Mouse (Mus musculus) neural tube, embryonic 12.5 days (tissue): ENCODE results near the gene Ogdhl. TPM values are rescaled to one million over a fixed set of nuclear protein-coding genes. Genes with fewer than 3 reads are reported as not detected.
"Not testable (repeated sequence)": the region's sequence is repeated elsewhere in the genome, so short reads cannot be mapped to it uniquely, and the experiment has no call there.

Source experiments
- ATAC-seq: fragments of 200-750 bp; cut with Nextera tagmentation; 2 replicates; pipeline ENCODE4 v1.8.0; 2017; ENCODE audit warnings: low read depth, mild to moderate bottlenecking, moderate TSS enrichment, moderate library complexity; ENCODE audit not compliant: low FRiP score
- H3K27ac ChIP-seq: fragments of 300-500 bp; sonication (generic); 2 replicates; pipeline ENCODE4 v1.5.1; 2016
- H3K27me3 ChIP-seq: fragments of 300-500 bp; sonication (generic); replicated peaks from 2 replicates; pipeline ENCODE4 v1.6.1; 2016; ENCODE audit warnings: mild to moderate bottlenecking
- H3K36me3 ChIP-seq: fragments of 300-500 bp; sonication (generic); 2 replicates; pipeline ENCODE4 v1.6.1; 2016; ENCODE audit warnings: mild to moderate bottlenecking
- H3K4me1 ChIP-seq: fragments of 300-500 bp; sonication (generic); 2 replicates; pipeline ENCODE4 v1.6.1; 2016
- H3K4me2 ChIP-seq: fragments of 300-500 bp; sonication (generic); replicated peaks from 2 replicates; pipeline ENCODE4 v1.6.1; 2016; ENCODE audit warnings: mild to moderate bottlenecking
- H3K4me3 ChIP-seq: fragments of 300-500 bp; sonication (generic); 2 replicates; pipeline ENCODE4 v1.5.1; 2016
- H3K9ac ChIP-seq: fragments of 300-500 bp; sonication (generic); 2 replicates; pipeline ENCODE4 v1.6.1; 2016; ENCODE audit warnings: mild to moderate bottlenecking
- H3K9me3 ChIP-seq: fragments of 300-500 bp; sonication (generic); 2 replicates; pipeline ENCODE4 v1.6.1; 2016; ENCODE audit warnings: mild to moderate bottlenecking
- WGBS: fragments of 180-500 bp; shearing (Covaris S2); methylation state at CpG from one replicate; pipeline ENCODE4 v1.1.7; 2016; 5-methylcytosine and 5-hydroxymethylcytosine counted together
- polyA plus RNA-seq: library from polyadenylated mRNA; unstranded; fragments of >200 nt; fragmentation: Nextera tagmentation; extraction: Ambion mirVana; gene quantifications from 2 replicates; pipeline ENCODE4 v1.2.1, GENCODE M21; 2016

Gene Ogdhl
- polyA plus RNA-seq, 1 experiment from 2014 or later, result 17.9 TPM

- Histone ChIP-seq H3K27me3 (no peaks in the 10 kb centered on the region), H3K27ac (no peak overlapping the region), H3K9ac (no peak overlapping the region), H3K4me2 (no peak overlapping the region), H3K9me3 (no peaks in the 10 kb centered on the region), H3K36me3 (peaks cover 63% of the 10 kb centered on the region), H3K4me1 (no peaks in the 10 kb centered on the region), H3K4me3 (no peak overlapping the region)
- no peak for ATAC-seq
- 89% methylated on average over 11 of the region's 11 CpGs for WGBS
Measured at GRCm38 (mm10) chr14:32336547-32336946, 14.7 kb downstream of the Ogdhl start.

- H3K27me3 ChIP-seq, result no peaks in the 10 kb centered on the region
- H3K4me3 ChIP-seq, result no peak overlapping the region
- no peaks in the 10 kb centered on the region for H3K9me3 ChIP-seq
- no peak for ATAC-seq
- H3K4me2 ChIP-seq, result no peak overlapping the region
- H3K4me1 ChIP-seq, result no peaks in the 10 kb centered on the region
- H3K27ac ChIP-seq, result no peak overlapping the region
- H3K36me3 ChIP-seq, result peaks cover 68% of the 10 kb centered on the region
- 97% methylated on average over 7 of the region's 7 CpGs for WGBS
- H3K9ac ChIP-seq, result no peak overlapping the region
Measured at GRCm38 (mm10) chr14:32341823-32342222, 20.0 kb downstream of the Ogdhl start.

GRCm38 (mm10) chr14:32344176-32344575 is 22.4 kb downstream of the Ogdhl start:
- no peaks in the 10 kb centered on the region for H3K27me3 ChIP-seq
- H3K4me3 ChIP-seq, result no peak overlapping the region
- ATAC-seq, result no peak
- no peaks in the 10 kb centered on the region for H3K4me1 ChIP-seq
- no peak overlapping the region for H3K4me2 ChIP-seq
- peaks cover 58% of the 10 kb centered on the region for H3K36me3 ChIP-seq
- no peak overlapping the region for H3K9ac ChIP-seq
- 96% methylated on average over 7 of the region's 7 CpGs for WGBS
- no peaks in the 10 kb centered on the region for H3K9me3 ChIP-seq
- no peak overlapping the region for H3K27ac ChIP-seq

- Histone ChIP-seq H3K4me3 (no peak overlapping the region), H3K4me1 (no peaks in the 10 kb centered on the region), H3K36me3 (peaks cover 53% of the 10 kb centered on the region), H3K4me2 (no peak overlapping the region), H3K9ac (no peak overlapping the region), H3K27me3 (no peaks in the 10 kb centered on the region), H3K27ac (no peak overlapping the region), H3K9me3 (no peaks in the 10 kb centered on the region)
- no peak for ATAC-seq
- WGBS, result 76% methylated on average over 10 of the region's 10 CpGs
Measured at GRCm38 (mm10) chr14:32344694-32345093, 22.9 kb downstream of the Ogdhl start.

GRCm38 (mm10) chr14:32347307-32347706 is 25.5 kb downstream of the Ogdhl start:
- no peak overlapping the region for H3K4me2 ChIP-seq
- H3K4me3 ChIP-seq, result no peak overlapping the region
- no peak for ATAC-seq
- H3K9ac ChIP-seq, result no peak overlapping the region
- H3K27ac ChIP-seq, result no peak overlapping the region
- H3K4me1 ChIP-seq, result no peaks in the 10 kb centered on the region
- no peaks in the 10 kb centered on the region for H3K27me3 ChIP-seq
- H3K9me3 ChIP-seq, result no peaks in the 10 kb centered on the region
- WGBS, result 93% methylated on average over 9 of the region's 9 CpGs
- H3K36me3 ChIP-seq, result peaks cover 27% of the 10 kb centered on the region

GRCm38 (mm10) chr14:32351181-32351920 is 29.5 kb downstream of the Ogdhl start:
- H3K27ac ChIP-seq, H3K4me2 ChIP-seq, H3K27me3 ChIP-seq, H3K4me3 ChIP-seq, H3K36me3 ChIP-seq, H3K9me3 ChIP-seq, ATAC-seq, H3K9ac ChIP-seq, H3K4me1 ChIP-seq: not testable (repeated sequence)
- WGBS, result 30% methylated on average over 6 of the region's 6 CpGs

- H3K4me1 ChIP-seq, result no peaks in the 10 kb centered on the region
- H3K9me3 ChIP-seq, result 0 out of 2 replicates have a peak, but pooled peaks cover under 1% of the 10 kb centered on the region
- no peak overlapping the region for H3K4me3 ChIP-seq
- WGBS, result 69% methylated on average over 7 of the region's 7 CpGs
- H3K4me2 ChIP-seq, result no peak overlapping the region
- H3K27ac ChIP-seq, result no peak overlapping the region
- no peaks in the 10 kb centered on the region for H3K36me3 ChIP-seq
- no peak for ATAC-seq
- no peaks in the 10 kb centered on the region for H3K27me3 ChIP-seq
- H3K9ac ChIP-seq, result no peak overlapping the region
Measured at GRCm38 (mm10) chr14:32364359-32364758, 42.5 kb downstream of the Ogdhl start.

GRCm38 (mm10) chr14:32369756-32370155 is 47.9 kb downstream of the Ogdhl start:
- H3K4me3 ChIP-seq, result no peak overlapping the region
- no peak overlapping the region for H3K4me2 ChIP-seq
- H3K4me1 ChIP-seq, result no peaks in the 10 kb centered on the region
- ATAC-seq, result no peak
- no peaks in the 10 kb centered on the region for H3K9me3 ChIP-seq
- no peaks in the 10 kb centered on the region for H3K36me3 ChIP-seq
- 79% methylated on average over 7 of the region's 7 CpGs for WGBS
- no peaks in the 10 kb centered on the region for H3K27me3 ChIP-seq
- no peak overlapping the region for H3K9ac ChIP-seq
- H3K27ac ChIP-seq, result no peak overlapping the region

GRCm38 (mm10) chr14:32372510-32372909 is 50.7 kb downstream of the Ogdhl start:
- no peaks in the 10 kb centered on the region for H3K9me3 ChIP-seq
- no peak overlapping the region for H3K27ac ChIP-seq
- H3K4me3 ChIP-seq, result no peak overlapping the region
- WGBS, result 79% methylated on average over 2 of the region's 2 CpGs
- H3K27me3 ChIP-seq, result no peaks in the 10 kb centered on the region
- ATAC-seq, result no peak
- no peak overlapping the region for H3K9ac ChIP-seq
- H3K4me1 ChIP-seq, result no peaks in the 10 kb centered on the region
- no peak overlapping the region for H3K4me2 ChIP-seq
- H3K36me3 ChIP-seq, result no peaks in the 10 kb centered on the region

- H3K4me1 ChIP-seq, result peaks cover 5% of the 10 kb centered on the region; the same call in 1 of the 2 replicates
- 5% methylated on average over 22 of the region's 22 CpGs for whole genome bisulfite sequencing
- H3K36me3 ChIP-seq, result no peaks in the 10 kb centered on the region
- no peak overlapping the region for H3K4me3 ChIP-seq
- H3K9ac ChIP-seq, result no peak overlapping the region
- H3K27me3 ChIP-seq, result peaks cover 12% of the 10 kb centered on the region
- no peak for ATAC-seq
- H3K27ac ChIP-seq, result no peak overlapping the region
- H3K9me3 ChIP-seq, result no peaks in the 10 kb centered on the region
- peak overlapping the region; percentile 33; the same call in 1 of the 2 replicates for H3K4me2 ChIP-seq
Measured at GRCm38 (mm10) chr14:32379395-32380098, 57.7 kb downstream of the Ogdhl start.

- H3K27ac ChIP-seq, result no peak overlapping the region
- H3K36me3 ChIP-seq, result no peaks in the 10 kb centered on the region
- 28% methylated on average over 3 of the region's 3 CpGs for WGBS
- no peak overlapping the region for H3K4me2 ChIP-seq
- H3K9me3 ChIP-seq, result no peaks in the 10 kb centered on the region
- no peak overlapping the region for H3K9ac ChIP-seq
- H3K27me3 ChIP-seq, result peaks cover 12% of the 10 kb centered on the region
- H3K4me1 ChIP-seq, result peaks cover 5% of the 10 kb centered on the region; the same call in 1 of the 2 replicates
- H3K4me3 ChIP-seq, result no peak overlapping the region
- ATAC-seq, result no peak
Measured at GRCm38 (mm10) chr14:32380099-32380480, 58.3 kb downstream of the Ogdhl start.

GRCm38 (mm10) chr14:32381066-32381465 is 59.2 kb downstream of the Ogdhl start:
- Histone ChIP-seq H3K9me3 (no peaks in the 10 kb centered on the region), H3K4me2 (no peak overlapping the region), H3K4me1 (peaks cover 5% of the 10 kb centered on the region; the same call in 1 of the 2 replicates), H3K4me3 (no peak overlapping the region), H3K27me3 (peaks cover 12% of the 10 kb centered on the region), H3K27ac (no peak overlapping the region), H3K9ac (no peak overlapping the region), H3K36me3 (no peaks in the 10 kb centered on the region)
- ATAC-seq, result no peak
- WGBS, result 22% methylated on average over 7 of the region's 7 CpGs
